Mouse (Mus musculus): ENCODE measurements at regions not wholly inside any gene's neighbourhood (a gene's known extent, or its start where the extent isn't known, plus 50 kb on each side); places are given as distances from the start of the nearest gene placed in this dataset.

DNA sequence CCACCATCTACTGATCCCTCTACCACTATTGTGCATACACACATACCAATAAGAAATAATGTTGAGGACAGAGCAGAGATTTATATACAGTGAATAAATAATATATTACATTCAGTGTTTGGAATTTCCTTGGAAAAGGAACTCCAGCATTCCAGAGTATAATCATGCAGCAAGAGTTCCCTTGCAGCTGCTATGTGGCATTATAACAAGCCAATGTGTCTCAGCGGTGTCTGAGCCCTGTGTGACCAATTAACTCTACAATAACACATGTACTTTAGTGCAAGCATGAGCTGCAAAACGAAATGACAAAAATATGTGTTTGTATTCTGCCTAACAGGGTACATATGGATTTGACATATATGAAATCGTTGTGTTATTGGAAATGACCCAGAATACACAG is 103.5 kb downstream of the Tas2r134 start:
- no peak for TF ChIP-seq CTCF (IDR thresholded peaks at IDR 0.05; ENCODE audit: extremely low read depth, insufficient read depth, insufficient read length, insufficient replicate concordance)
- no peak for TF ChIP-seq POLR2A (IDR thresholded peaks at IDR 0.05; ENCODE audit: low read depth, low read length)
